Mouse (Mus musculus): ENCODE measurements around the gene Srrm4.
A peak's percentile ranks its signal among the peaks of the same experiment; 100 is the strongest.
"Not testable (repeated sequence)": the region's sequence is repeated elsewhere in the genome, so short reads cannot be mapped to it uniquely, and the experiment has no call there.

Gene Srrm4

GRCm38 (mm10) chr5:116442697-116443458 is 148.7 kb downstream of the Srrm4 start:
- DNase-seq (ENCODE audit: low spot score): no peak

- DNase-seq (ENCODE audit: low spot score): no peak
Measured at GRCm38 (mm10) chr5:116440251-116440650, 151.4 kb downstream of the Srrm4 start.

- no peak for DNase-seq (ENCODE audit: low spot score)
Measured at GRCm38 (mm10) chr5:116438328-116438727, 153.3 kb downstream of the Srrm4 start.

GRCm38 (mm10) chr5:116436117-116436516 is 155.5 kb downstream of the Srrm4 start:
- DNase-seq (ENCODE audit: low spot score): no peak

- no peak for DNase-seq (ENCODE audit: low spot score)
Measured at GRCm38 (mm10) chr5:116434976-116435850, 156.4 kb downstream of the Srrm4 start.

GRCm38 (mm10) chr5:116432871-116433270 is 158.7 kb downstream of the Srrm4 start:
- no peak for DNase-seq (ENCODE audit: low spot score)

GRCm38 (mm10) chr5:116426701-116427100 is 164.9 kb downstream of the Srrm4 start:
- DNase-seq (ENCODE audit: low spot score): no peak

GRCm38 (mm10) chr5:116425709-116426108 is 165.9 kb downstream of the Srrm4 start:
- DNase-seq (ENCODE audit: low spot score): not testable (repeated sequence)

GRCm38 (mm10) chr5:116425273-116425672 is 166.3 kb downstream of the Srrm4 start:
- no peak for DNase-seq (ENCODE audit: low spot score)

GRCm38 (mm10) chr5:116423746-116424145 is 167.9 kb downstream of the Srrm4 start:
- no peak for DNase-seq (ENCODE audit: low spot score)

GRCm38 (mm10) chr5:116422699-116423201 is 168.9 kb downstream of the Srrm4 start, which contains the start of gene Hspb8:
Gene Hspb8 (minus strand): TSS chr5:116422864.
- DNase-seq (ENCODE audit: low spot score): peak; percentile 54

- DNase-seq (ENCODE audit: low spot score): no peak
Measured at GRCm38 (mm10) chr5:116421791-116422481, 169.7 kb downstream of the Srrm4 start.

GRCm38 (mm10) chr5:116420759-116421225 is 170.8 kb downstream of the Srrm4 start:
- no peak for DNase-seq (ENCODE audit: low spot score)

GRCm38 (mm10) chr5:116420213-116420612 is 171.4 kb downstream of the Srrm4 start:
- DNase-seq (ENCODE audit: low spot score): no peak

GRCm38 (mm10) chr5:116419322-116420045 is 172.1 kb downstream of the Srrm4 start:
- DNase-seq (ENCODE audit: low spot score): no peak

- DNase-seq (ENCODE audit: low spot score): no peak
Measured at GRCm38 (mm10) chr5:116416208-116416607, 175.4 kb downstream of the Srrm4 start.

- no peak for DNase-seq (ENCODE audit: low spot score)
Measured at GRCm38 (mm10) chr5:116409689-116410590, 181.7 kb downstream of the Srrm4 start.

GRCm38 (mm10) chr5:116408965-116409364 is 182.7 kb downstream of the Srrm4 start:
- no peak for DNase-seq (ENCODE audit: low spot score)

GRCm38 (mm10) chr5:116407936-116408335 is 183.7 kb downstream of the Srrm4 start:
- no peak for DNase-seq (ENCODE audit: low spot score)

GRCm38 (mm10) chr5:116407321-116407720 is 184.3 kb downstream of the Srrm4 start:
- no peak for DNase-seq (ENCODE audit: low spot score)

Measured in ovary, postnatal 10 days (tissue).